Mouse (Mus musculus) megakaryocyte, embryonic 14.5 days (primary cell): ENCODE data around the gene Cdk6.

Experiments used
- FLI1 ChIP-seq: IDR thresholded peaks from 2 replicates; pipeline ENCODE4 v1.6.1; 2012; ENCODE audit warnings: low read length, inconsistent platforms, mixed read lengths
- GATA1 ChIP-seq: IDR thresholded peaks from 3 replicates; pipeline ENCODE4 v1.6.1; 2012; ENCODE audit warnings: mixed read lengths, low read length, inconsistent platforms, borderline replicate concordance

- no peak for TF ChIP-seq GATA1
- no peak for TF ChIP-seq FLI1
Measured at GRCm38 (mm10) chr5:3352827-3353226, 11.5 kb downstream of the Cdk6 start.
